Mouse (Mus musculus) hindbrain, embryonic 13.5 days (tissue): Measurements from ENCODE around the gene Rpl37. TPM values are rescaled to one million over a fixed set of nuclear protein-coding genes. Genes with fewer than 3 reads are reported as not detected.
A peak's percentile ranks its signal among the peaks of the same experiment; 100 is the strongest.
"Not testable (repeated sequence)": the region's sequence is repeated elsewhere in the genome, so short reads cannot be mapped to it uniquely, and the experiment has no call there.

Experiments
- ATAC-seq: fragments of 200-750 bp; cut with Nextera tagmentation; 2 replicates; pipeline ENCODE4 v1.8.0; 2017; ENCODE audit warnings: moderate TSS enrichment; ENCODE audit not compliant: low FRiP score
- H3K27ac ChIP-seq: fragments of 300-500 bp; sonication (generic); 2 replicates; pipeline ENCODE4 v1.5.1; 2015; ENCODE audit warnings: inconsistent platforms, mild to moderate bottlenecking, moderate library complexity
- H3K27me3 ChIP-seq: fragments of 300-500 bp; sonication (generic); 2 replicates; pipeline ENCODE4 v1.6.1; 2015; ENCODE audit warnings: mild to moderate bottlenecking, inconsistent platforms
- H3K36me3 ChIP-seq: fragments of 300-500 bp; sonication (generic); 2 replicates; pipeline ENCODE4 v1.6.1; 2015; ENCODE audit warnings: mild to moderate bottlenecking, inconsistent platforms
- H3K4me1 ChIP-seq: fragments of 300-500 bp; sonication (generic); replicated peaks from 2 replicates; pipeline ENCODE4 v1.6.1; 2015; ENCODE audit warnings: inconsistent platforms
- H3K4me2 ChIP-seq: fragments of 300-500 bp; sonication (generic); 2 replicates; pipeline ENCODE4 v1.6.1; 2015; ENCODE audit warnings: inconsistent platforms, mild to moderate bottlenecking, moderate library complexity
- H3K4me3 ChIP-seq: fragments of 300-500 bp; sonication (generic); 2 replicates; pipeline ENCODE4 v1.5.1; 2015; ENCODE audit warnings: mild to moderate bottlenecking, inconsistent platforms
- H3K9ac ChIP-seq: fragments of 300-500 bp; sonication (generic); 2 replicates; pipeline ENCODE4 v1.6.1; 2015; ENCODE audit warnings: mild to moderate bottlenecking, inconsistent platforms
- H3K9me3 ChIP-seq: fragments of 300-500 bp; sonication (generic); 2 replicates; pipeline ENCODE4 v1.6.1; 2016; ENCODE audit warnings: inconsistent platforms
- WGBS: fragments of 180-500 bp; shearing (Covaris S2); methylation state at CpG from one replicate; pipeline ENCODE4 v1.1.7; 2015; 5-methylcytosine and 5-hydroxymethylcytosine counted together
- polyA plus RNA-seq: library from polyadenylated mRNA; unstranded; fragments of >200 nt; fragmentation: Nextera tagmentation; extraction: Ambion mirVana; gene quantifications from 2 replicates; pipeline ENCODE4 v1.2.1, GENCODE M21; 2015

Gene Rpl37
- polyA plus RNA-seq, 1 experiment from 2014 or later: 444 TPM

GRCm38 (mm10) chr15:5128176-5128940, 11.9 kb downstream of the Rpl37 start:
- no peaks in the 10 kb centered on the region for H3K4me1 ChIP-seq
- H3K27ac ChIP-seq: no peak overlapping the region
- H3K4me2 ChIP-seq: no peak overlapping the region
- 82% methylated on average over 5 of the region's 5 CpGs for WGBS
- no peaks in the 10 kb centered on the region for H3K9me3 ChIP-seq
- H3K9ac ChIP-seq: no peak overlapping the region
- ATAC-seq: no peak
- H3K4me3 ChIP-seq: no peak overlapping the region
- no peaks in the 10 kb centered on the region for H3K27me3 ChIP-seq
- H3K36me3 ChIP-seq: peaks cover 15% of the 10 kb centered on the region

- Histone ChIP-seq H3K27me3 (no peaks in the 10 kb centered on the region), H3K4me3 (no peak overlapping the region), H3K9ac (no peak overlapping the region), H3K9me3 (no peaks in the 10 kb centered on the region), H3K36me3 (peaks cover 11% of the 10 kb centered on the region), H3K4me2 (no peak overlapping the region), H3K4me1 (no peaks in the 10 kb centered on the region), H3K27ac (no peak overlapping the region)
- no peak for ATAC-seq
- WGBS: 93% methylated on average over 12 of the region's 12 CpGs
Measured at GRCm38 (mm10) chr15:5129111-5129805, 12.8 kb downstream of the Rpl37 start.

DNA sequence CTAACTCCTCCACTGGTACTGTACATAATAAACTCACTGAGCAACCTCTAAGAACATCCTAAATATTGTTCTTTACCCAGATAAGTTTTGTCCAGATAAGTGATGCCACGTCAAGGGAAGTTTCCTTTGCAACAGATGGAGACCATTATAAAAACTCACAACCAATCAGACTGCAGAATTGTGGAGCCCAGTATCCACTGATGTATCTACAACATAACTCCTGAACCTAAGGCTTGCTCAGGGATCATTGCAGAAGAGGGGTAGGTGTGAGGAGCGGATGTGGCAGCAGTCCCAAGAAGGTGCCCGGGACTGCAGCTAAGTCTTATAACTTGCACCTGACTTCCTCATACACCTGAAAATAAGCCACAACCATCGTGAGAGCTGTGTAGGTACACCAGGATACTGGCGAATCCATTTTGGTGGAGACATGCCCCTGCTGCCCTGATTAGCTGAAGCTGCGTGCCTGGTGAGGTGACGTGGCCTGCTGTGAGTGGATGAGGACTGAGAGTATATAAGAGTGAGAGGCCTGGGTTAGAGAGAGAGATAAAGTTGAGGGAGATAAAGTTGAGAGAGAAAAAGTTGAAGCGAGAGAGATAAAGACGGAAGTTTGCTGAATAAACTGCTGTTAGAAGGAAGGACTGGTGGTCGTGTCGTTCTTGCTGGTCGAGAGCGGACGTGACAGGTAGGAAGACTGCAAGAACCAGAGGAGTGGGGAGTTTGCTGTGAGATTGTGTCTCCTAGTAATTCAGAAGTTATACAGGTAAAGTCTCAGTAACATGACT, 14.6 kb downstream of the Rpl37 start:
- H3K9me3 ChIP-seq, H3K27ac ChIP-seq, H3K4me1 ChIP-seq, H3K4me2 ChIP-seq, H3K9ac ChIP-seq, H3K36me3 ChIP-seq, H3K4me3 ChIP-seq, ATAC-seq, H3K27me3 ChIP-seq: not testable (repeated sequence)
- WGBS: 92% methylated on average over 14 of the region's 14 CpGs

DNA sequence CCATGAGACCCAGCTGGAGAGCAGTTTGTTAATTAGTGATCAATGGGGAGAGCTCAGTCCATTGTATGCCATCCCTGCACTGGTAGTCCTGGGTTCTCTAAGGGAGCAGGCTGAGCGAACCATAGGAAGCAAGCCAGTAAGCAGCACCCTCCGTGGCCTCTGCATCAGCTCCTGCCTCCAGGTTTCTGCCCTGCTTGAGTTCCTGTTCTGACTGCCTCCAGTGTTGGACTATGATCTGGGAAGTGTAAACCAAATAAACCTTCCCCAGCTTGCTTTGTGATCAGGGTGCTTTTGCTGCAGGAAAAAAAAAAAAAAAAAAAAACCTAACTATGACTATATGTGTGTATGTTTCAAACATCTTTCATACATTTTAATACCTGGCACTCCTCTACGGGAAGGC, 16.9 kb downstream of the Rpl37 start:
- Histone ChIP-seq H3K4me2 (no peak overlapping the region), H3K9me3 (no peaks in the 10 kb centered on the region), H3K4me1 (no peaks in the 10 kb centered on the region), H3K27ac (no peak overlapping the region), H3K36me3 (no peaks in the 10 kb centered on the region), H3K27me3 (no peaks in the 10 kb centered on the region), H3K4me3 (no peak overlapping the region), H3K9ac (no peak overlapping the region)
- 65% methylated on average over 3 of the region's 3 CpGs for WGBS
- ATAC-seq: no peak

GRCm38 (mm10) chr15:5134179-5134578, 17.7 kb downstream of the Rpl37 start:
- no peak overlapping the region for H3K4me2 ChIP-seq
- no peak overlapping the region for H3K9ac ChIP-seq
- ATAC-seq: no peak
- H3K27me3 ChIP-seq: no peaks in the 10 kb centered on the region
- 74% methylated on average over 3 of the region's 3 CpGs for WGBS
- H3K36me3 ChIP-seq: no peaks in the 10 kb centered on the region
- no peaks in the 10 kb centered on the region for H3K9me3 ChIP-seq
- H3K27ac ChIP-seq: no peak overlapping the region
- H3K4me1 ChIP-seq: no peaks in the 10 kb centered on the region
- no peak overlapping the region for H3K4me3 ChIP-seq

GRCm38 (mm10) chr15:5134945-5135483, 18.6 kb downstream of the Rpl37 start:
- Histone ChIP-seq H3K4me3 (no peak overlapping the region), H3K27me3 (no peaks in the 10 kb centered on the region), H3K4me1 (no peaks in the 10 kb centered on the region), H3K9me3 (no peaks in the 10 kb centered on the region), H3K9ac (no peak overlapping the region), H3K27ac (no peak overlapping the region), H3K36me3 (no peaks in the 10 kb centered on the region), H3K4me2 (no peak overlapping the region)
- ATAC-seq: no peak
- 86% methylated on average over 8 of the region's 8 CpGs for WGBS

GRCm38 (mm10) chr15:5138021-5138856, 21.8 kb downstream of the Rpl37 start:
- no peak overlapping the region for H3K4me2 ChIP-seq
- no peaks in the 10 kb centered on the region for H3K27me3 ChIP-seq
- H3K4me3 ChIP-seq: no peak overlapping the region
- ATAC-seq: peak; percentile 79
- H3K36me3 ChIP-seq: no peaks in the 10 kb centered on the region
- H3K4me1 ChIP-seq: no peaks in the 10 kb centered on the region
- 68% methylated on average over 9 of the region's 9 CpGs for WGBS
- H3K9ac ChIP-seq: no peak overlapping the region
- H3K27ac ChIP-seq: no peak overlapping the region
- H3K9me3 ChIP-seq: no peaks in the 10 kb centered on the region

DNA sequence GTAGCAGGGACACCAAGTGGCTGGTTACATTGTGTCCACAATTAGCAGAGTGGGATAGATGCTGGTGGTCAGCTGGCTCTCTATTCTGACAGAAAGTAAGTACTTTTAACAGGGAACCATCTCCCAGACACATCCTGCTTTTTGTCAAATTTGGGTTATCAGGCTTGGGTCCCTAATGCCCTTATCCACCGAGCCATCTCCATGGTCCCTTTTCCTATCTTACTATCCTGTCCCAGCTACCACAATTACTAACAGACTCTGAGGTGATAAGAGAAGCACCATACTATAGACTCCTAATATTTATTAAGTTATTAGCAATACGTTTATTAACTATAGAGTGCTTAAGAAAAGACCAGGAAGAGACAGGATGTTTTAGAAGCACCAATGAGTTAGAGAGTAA, 22.9 kb downstream of the Rpl37 start:
- Histone ChIP-seq H3K36me3 (no peaks in the 10 kb centered on the region), H3K4me2 (no peak overlapping the region), H3K27ac (no peak overlapping the region), H3K4me1 (peaks cover under 1% of the 10 kb centered on the region), H3K9me3 (no peaks in the 10 kb centered on the region), H3K9ac (no peak overlapping the region), H3K27me3 (no peaks in the 10 kb centered on the region), H3K4me3 (no peak overlapping the region)
- 92% methylated on average over 2 of the region's 2 CpGs for WGBS
- no peak for ATAC-seq

DNA sequence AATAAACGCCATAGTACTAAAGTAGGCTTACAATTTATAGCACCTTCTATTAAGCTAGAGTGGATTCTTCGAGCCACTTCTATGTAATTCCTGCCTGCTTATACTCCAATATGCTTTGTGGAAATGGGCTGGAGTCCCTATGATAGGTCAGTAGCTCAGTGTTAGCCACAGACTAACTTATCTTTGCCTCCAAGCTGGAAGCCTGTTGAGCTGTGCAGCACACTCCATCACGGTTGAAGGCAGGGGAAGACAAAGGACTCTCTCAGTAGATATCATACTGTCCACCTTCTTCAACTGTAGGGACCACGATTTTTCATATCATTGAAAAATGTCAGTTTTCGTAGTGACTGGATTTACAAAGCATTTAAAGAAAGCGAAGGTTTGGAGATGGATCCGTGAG, 23.4 kb downstream of the Rpl37 start:
- H3K9ac ChIP-seq: no peak overlapping the region
- peaks cover 6% of the 10 kb centered on the region for H3K4me1 ChIP-seq
- H3K36me3 ChIP-seq: no peaks in the 10 kb centered on the region
- no peak for ATAC-seq
- no peak overlapping the region for H3K27ac ChIP-seq
- no peak overlapping the region for H3K4me2 ChIP-seq
- H3K9me3 ChIP-seq: no peaks in the 10 kb centered on the region
- 90% methylated on average over 7 of the region's 7 CpGs for WGBS
- H3K4me3 ChIP-seq: no peak overlapping the region
- no peaks in the 10 kb centered on the region for H3K27me3 ChIP-seq

GRCm38 (mm10) chr15:5140357-5140756, 23.9 kb downstream of the Rpl37 start:
- no peak overlapping the region for H3K9ac ChIP-seq

GRCm38 (mm10) chr15:5142047-5142446, 25.6 kb downstream of the Rpl37 start:
- no peak for ATAC-seq
- Histone ChIP-seq H3K36me3 (no peaks in the 10 kb centered on the region), H3K27ac (no peak overlapping the region), H3K9ac (no peak overlapping the region), H3K4me1 (peaks cover 14% of the 10 kb centered on the region), H3K4me2 (no peak overlapping the region), H3K27me3 (no peaks in the 10 kb centered on the region), H3K9me3 (no peaks in the 10 kb centered on the region), H3K4me3 (no peak overlapping the region)
- WGBS: 68% methylated on average over 5 of the region's 5 CpGs

More at GRCm38 (mm10) chr15:5140357-5140756, 23.9 kb downstream of the Rpl37 start:
- H3K27ac ChIP-seq: no peak overlapping the region
- H3K4me3 ChIP-seq: no peak overlapping the region
- no peaks in the 10 kb centered on the region for H3K27me3 ChIP-seq
- no peak overlapping the region for H3K4me2 ChIP-seq
- no peaks in the 10 kb centered on the region for H3K36me3 ChIP-seq
- H3K4me1 ChIP-seq: peaks cover 11% of the 10 kb centered on the region
- H3K9me3 ChIP-seq: no peaks in the 10 kb centered on the region
- no peak for ATAC-seq
